Mouse (Mus musculus): ENCODE data around the gene Gm8251.
A peak's percentile ranks its signal among the peaks of the same experiment; 100 is the strongest.
"Not testable (repeated sequence)": the region's sequence is repeated elsewhere in the genome, so short reads cannot be mapped to it uniquely, and the experiment has no call there.

Gm8251 gene

GRCm38 (mm10) chr1:44061836-44062235 lies at the start of gene Gm8251:
Gene Gm8251, minus strand, starts transcription at chr1:44061936.
- DNase-seq, result no peak

- DNase-seq, result no peak
These were observed 41.2 kb upstream of the Gm8251 start for GRCm38 (mm10) chr1:44102939-44103338.

- peak; percentile 91 to 95 for DNase-seq
These were observed 40.6 kb upstream of the Gm8251 start, which contains the start of gene Tex30 for GRCm38 (mm10) chr1:44102259-44102717. Gene Tex30, minus strand, starts transcription at chr1:44102441.

- peak; percentile 57 to 69 for DNase-seq
These were observed 39.9 kb upstream of the Gm8251 start for GRCm38 (mm10) chr1:44101448-44102225.

GRCm38 (mm10) chr1:44064625-44065024 lies 2.9 kb upstream of the Gm8251 start:
- DNase-seq, result peak; percentile 39 to 54

GRCm38 (mm10) chr1:44063439-44063838 lies 1.7 kb upstream of the Gm8251 start:
- no peak for DNase-seq

- DNase-seq, result no peak
These were observed 3.9 kb downstream of the Gm8251 start for GRCm38 (mm10) chr1:44057805-44058204.

- no peak for DNase-seq
These were observed 15.2 kb downstream of the Gm8251 start for GRCm38 (mm10) chr1:44046556-44046955.

- not testable (repeated sequence) for DNase-seq
These were observed 16.0 kb downstream of the Gm8251 start for GRCm38 (mm10) chr1:44045689-44046088.

GRCm38 (mm10) chr1:44042555-44042915 lies 19.2 kb downstream of the Gm8251 start:
- no peak for DNase-seq

- peak; percentile 61 to 72 for DNase-seq
These were observed 19.8 kb downstream of the Gm8251 start for GRCm38 (mm10) chr1:44041797-44042554.

GRCm38 (mm10) chr1:44032948-44033347 lies 28.8 kb downstream of the Gm8251 start:
- DNase-seq, result no peak

- DNase-seq, result no peak
These were observed 29.5 kb downstream of the Gm8251 start for GRCm38 (mm10) chr1:44032213-44032612.

GRCm38 (mm10) chr1:44027651-44028050 lies 34.1 kb downstream of the Gm8251 start:
- DNase-seq, result no peak

- no peak for DNase-seq
These were observed 39.1 kb downstream of the Gm8251 start for GRCm38 (mm10) chr1:44022656-44023055.

- DNase-seq, result no peak
These were observed 41.8 kb downstream of the Gm8251 start, which contains the start of gene Mettl21c for GRCm38 (mm10) chr1:44019934-44020333. Gene Mettl21c, minus strand, starts transcription at chr1:44020034.

- no peak for DNase-seq
These were observed 46.2 kb downstream of the Gm8251 start for GRCm38 (mm10) chr1:44015556-44015955.
